Mouse (Mus musculus): ENCODE results near the gene Olfr1124. TPM values are rescaled to one million over a fixed set of nuclear protein-coding genes. Genes with fewer than 3 reads are reported as not detected.
"Not testable (repeated sequence)": the region's sequence is repeated elsewhere in the genome, so short reads cannot be mapped to it uniquely, and the experiment has no call there.

Gene Olfr1124
- polyA plus RNA-seq (2016; fragmentation: Nextera tagmentation; extraction: Ambion mirVana), result 0.09 and 0.11 TPM in 2 replicates

GRCm38 (mm10) chr2:87429975-87430374 is at the start of gene Olfr1124:
Olfr1124 (plus strand) TSS chr2:87430275.
- Histone ChIP-seq H3K27me3 (no peaks in the 10 kb centered on the region), H3K4me1 (no peaks in the 10 kb centered on the region), H3K4me3 (no peak within 1 kb of the TSS), H3K9ac (no peak within 1 kb of the TSS), H3K27ac (no peak within 1 kb of the TSS), H3K4me2 (replicated peaks) (no peak within 1 kb of the TSS), H3K36me3 (no peaks in the 10 kb centered on the region), H3K9me3 (no peaks in the 10 kb centered on the region)
- no peak for ATAC-seq (ENCODE audit: insufficient number of reproducible peaks, insufficient read depth, low FRiP score, low TSS enrichment)
- 92% methylated on average over 1 of the region's 1 CpGs for WGBS

DNA sequence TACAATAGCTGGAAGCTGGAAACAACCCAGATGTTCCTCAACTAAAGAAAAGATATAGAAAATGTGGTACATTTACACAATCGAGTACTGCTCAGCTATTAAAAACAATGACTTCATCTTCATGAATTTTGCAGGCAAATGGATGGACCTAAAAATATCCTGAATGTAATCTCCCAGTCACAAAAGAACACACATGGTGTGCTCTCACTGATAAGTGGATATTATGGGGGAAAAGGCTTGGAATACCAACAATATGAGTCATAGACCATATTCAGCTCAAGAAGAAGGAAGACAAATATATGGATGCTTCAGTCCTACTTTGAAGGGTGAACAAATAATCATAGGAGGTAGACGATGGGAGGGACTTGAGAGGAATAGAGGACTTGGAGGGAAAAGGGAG is 46.1 kb upstream of the Olfr1124 start:
- H3K4me2 ChIP-seq (replicated peaks), result no peak overlapping the region
- no peak overlapping the region for H3K9ac ChIP-seq
- no peaks in the 10 kb centered on the region for H3K9me3 ChIP-seq
- H3K27ac ChIP-seq, result no peak overlapping the region
- no peaks in the 10 kb centered on the region for H3K36me3 ChIP-seq
- no peaks in the 10 kb centered on the region for H3K27me3 ChIP-seq
- no peak overlapping the region for H3K4me3 ChIP-seq
- no peaks in the 10 kb centered on the region for H3K4me1 ChIP-seq
- ATAC-seq (ENCODE audit: insufficient number of reproducible peaks, insufficient read depth, low FRiP score, low TSS enrichment), result no peak
- WGBS, result 87% methylated on average over 2 of the region's 2 CpGs

GRCm38 (mm10) chr2:87385549-87385948 is 44.5 kb upstream of the Olfr1124 start, which contains the start of gene Olfr1122:
Olfr1122 (plus strand) TSS chr2:87385849.
- H3K9ac ChIP-seq, result no peak within 1 kb of the TSS
- H3K27me3 ChIP-seq, result no peaks in the 10 kb centered on the region
- no peaks in the 10 kb centered on the region for H3K4me1 ChIP-seq
- H3K4me3 ChIP-seq, result no peak within 1 kb of the TSS
- no peak within 1 kb of the TSS for H3K27ac ChIP-seq
- no peaks in the 10 kb centered on the region for H3K9me3 ChIP-seq
- 77% methylated on average over 2 of the region's 2 CpGs for WGBS
- H3K36me3 ChIP-seq, result no peaks in the 10 kb centered on the region
- no peak within 1 kb of the TSS for H3K4me2 ChIP-seq (replicated peaks)
- ATAC-seq (ENCODE audit: insufficient number of reproducible peaks, insufficient read depth, low FRiP score, low TSS enrichment), result no peak

GRCm38 (mm10) chr2:87393605-87394004 is 36.5 kb upstream of the Olfr1124 start:
- WGBS, result 85% methylated on average over 5 of the region's 5 CpGs
- not testable (repeated sequence) for H3K4me2 ChIP-seq (replicated peaks); H3K27me3 ChIP-seq; H3K27ac ChIP-seq; ATAC-seq (ENCODE audit: insufficient number of reproducible peaks, insufficient read depth, low FRiP score, low TSS enrichment); H3K9me3 ChIP-seq; H3K4me1 ChIP-seq; H3K36me3 ChIP-seq; H3K9ac ChIP-seq; H3K4me3 ChIP-seq

DNA sequence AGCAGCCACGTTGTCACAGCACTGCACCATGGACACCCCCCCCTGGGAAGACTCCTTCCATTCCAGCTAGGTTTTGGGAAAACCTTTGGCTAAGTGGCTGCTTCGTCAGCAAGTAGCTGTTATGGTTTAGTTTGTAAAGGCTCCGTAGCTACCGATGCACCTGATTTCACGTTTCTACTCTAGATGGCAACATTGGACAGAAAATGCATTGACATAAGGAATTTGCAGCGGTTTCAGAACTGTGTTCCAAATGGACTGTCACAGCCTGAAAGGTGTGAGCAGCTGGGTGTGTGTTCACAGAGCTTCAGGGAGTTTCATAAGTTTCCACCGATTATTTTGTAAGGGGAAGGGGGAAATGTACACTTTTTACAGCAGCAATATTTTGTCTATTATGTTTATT is 35.4 kb upstream of the Olfr1124 start:
- not testable (repeated sequence) for H3K9me3 ChIP-seq; H3K4me1 ChIP-seq; H3K9ac ChIP-seq; H3K4me3 ChIP-seq; H3K27me3 ChIP-seq; H3K36me3 ChIP-seq; H3K27ac ChIP-seq; H3K4me2 ChIP-seq (replicated peaks); ATAC-seq (ENCODE audit: insufficient number of reproducible peaks, insufficient read depth, low FRiP score, low TSS enrichment)
- WGBS, result 82% methylated on average over 7 of the region's 7 CpGs

- Histone ChIP-seq H3K27ac (no peak within 1 kb of the TSS), H3K4me2 (replicated peaks) (no peak within 1 kb of the TSS), H3K27me3 (no peaks in the 10 kb centered on the region), H3K36me3 (no peaks in the 10 kb centered on the region), H3K9me3 (no peaks in the 10 kb centered on the region), H3K4me1 (no peaks in the 10 kb centered on the region), H3K9ac (no peak within 1 kb of the TSS), H3K4me3 (no peak within 1 kb of the TSS)
- 92% methylated on average over 1 of the region's 1 CpGs for WGBS
- ATAC-seq (ENCODE audit: insufficient number of reproducible peaks, insufficient read depth, low FRiP score, low TSS enrichment), result no peak
Measured at GRCm38 (mm10) chr2:87416335-87416734, 13.7 kb upstream of the Olfr1124 start, which contains the start of gene Olfr1123. Olfr1123 (plus strand) TSS chr2:87416635.

GRCm38 (mm10) chr2:87437731-87438130 is 7.7 kb downstream of the Olfr1124 start:
- 91% methylated on average over 16 of the region's 16 CpGs for WGBS
- no peaks in the 10 kb centered on the region for H3K27me3 ChIP-seq
- H3K36me3 ChIP-seq, result no peaks in the 10 kb centered on the region
- H3K4me3 ChIP-seq, result no peak overlapping the region
- no peaks in the 10 kb centered on the region for H3K4me1 ChIP-seq
- H3K4me2 ChIP-seq (replicated peaks), result no peak overlapping the region
- H3K9ac ChIP-seq, result no peak overlapping the region
- no peak overlapping the region for H3K27ac ChIP-seq
- no peak for ATAC-seq (ENCODE audit: insufficient number of reproducible peaks, insufficient read depth, low FRiP score, low TSS enrichment)
- no peaks in the 10 kb centered on the region for H3K9me3 ChIP-seq

DNA sequence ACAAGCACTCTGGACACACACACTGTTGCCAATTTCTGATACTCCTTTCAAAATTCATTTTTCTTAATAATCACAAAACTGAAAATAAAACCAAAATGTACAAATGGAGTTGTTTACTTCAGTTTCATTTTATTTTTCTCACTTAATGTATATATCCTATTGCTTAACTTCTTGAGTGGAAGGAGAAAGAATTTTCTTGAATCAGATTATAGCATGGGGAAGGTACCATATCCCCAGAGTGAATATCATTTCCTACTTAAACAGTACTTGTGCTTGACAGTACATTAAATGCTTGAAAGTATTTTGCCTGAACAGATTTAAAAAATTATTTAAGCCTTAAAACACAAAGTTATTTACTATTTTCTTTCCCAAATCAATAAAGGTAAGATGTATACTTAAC is 23.6 kb downstream of the Olfr1124 start, which contains the start of gene Olfr1126:
Gene Olfr1126, plus strand, starts transcription at position 301 of the 400 bp plus-strand sequence.
- Histone ChIP-seq H3K27ac (no peak within 1 kb of the TSS), H3K4me3 (no peak within 1 kb of the TSS), H3K4me2 (replicated peaks) (no peak within 1 kb of the TSS), H3K9me3 (no peaks in the 10 kb centered on the region), H3K9ac (no peak within 1 kb of the TSS), H3K4me1 (no peaks in the 10 kb centered on the region), H3K27me3 (no peaks in the 10 kb centered on the region), H3K36me3 (no peaks in the 10 kb centered on the region)
- ATAC-seq (ENCODE audit: insufficient number of reproducible peaks, insufficient read depth, low FRiP score, low TSS enrichment), result no peak

GRCm38 (mm10) chr2:87461769-87462168 is 31.7 kb downstream of the Olfr1124 start:
- Histone ChIP-seq H3K27me3 (no peaks in the 10 kb centered on the region), H3K36me3 (no peaks in the 10 kb centered on the region), H3K9me3 (no peaks in the 10 kb centered on the region), H3K4me3 (no peak overlapping the region), H3K4me2 (replicated peaks) (no peak overlapping the region), H3K4me1 (no peaks in the 10 kb centered on the region), H3K9ac (no peak overlapping the region), H3K27ac (no peak overlapping the region)
- 85% methylated on average over 4 of the region's 4 CpGs for WGBS
- no peak for ATAC-seq (ENCODE audit: insufficient number of reproducible peaks, insufficient read depth, low FRiP score, low TSS enrichment)

DNA sequence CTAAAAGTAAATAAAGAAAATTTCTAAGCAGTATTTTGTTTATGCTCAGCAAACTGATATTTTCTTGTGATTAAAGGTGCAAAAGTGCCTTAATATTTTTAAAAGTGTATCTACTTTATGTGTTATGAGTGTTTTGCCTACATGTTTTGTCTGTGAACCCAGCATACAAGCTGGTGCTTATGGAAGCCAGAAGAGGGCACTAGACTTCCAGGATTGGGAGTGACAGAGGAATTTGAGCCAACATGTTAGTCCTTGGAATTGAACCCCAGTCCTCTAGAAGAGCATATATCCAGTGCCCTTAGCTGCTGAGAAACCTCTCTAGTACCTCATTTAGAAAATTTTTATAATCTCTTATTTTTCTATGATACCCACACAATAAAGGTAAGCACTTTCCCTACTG is 50.1 kb downstream of the Olfr1124 start:
- H3K27ac ChIP-seq, result no peak overlapping the region
- H3K9ac ChIP-seq, result no peak overlapping the region
- no peak overlapping the region for H3K4me2 ChIP-seq (replicated peaks)
- no peaks in the 10 kb centered on the region for H3K36me3 ChIP-seq
- no peak for ATAC-seq (ENCODE audit: insufficient number of reproducible peaks, insufficient read depth, low FRiP score, low TSS enrichment)
- no peaks in the 10 kb centered on the region for H3K4me1 ChIP-seq
- H3K27me3 ChIP-seq, result no peaks in the 10 kb centered on the region
- no peak overlapping the region for H3K4me3 ChIP-seq
- H3K9me3 ChIP-seq, result no peaks in the 10 kb centered on the region

DNA sequence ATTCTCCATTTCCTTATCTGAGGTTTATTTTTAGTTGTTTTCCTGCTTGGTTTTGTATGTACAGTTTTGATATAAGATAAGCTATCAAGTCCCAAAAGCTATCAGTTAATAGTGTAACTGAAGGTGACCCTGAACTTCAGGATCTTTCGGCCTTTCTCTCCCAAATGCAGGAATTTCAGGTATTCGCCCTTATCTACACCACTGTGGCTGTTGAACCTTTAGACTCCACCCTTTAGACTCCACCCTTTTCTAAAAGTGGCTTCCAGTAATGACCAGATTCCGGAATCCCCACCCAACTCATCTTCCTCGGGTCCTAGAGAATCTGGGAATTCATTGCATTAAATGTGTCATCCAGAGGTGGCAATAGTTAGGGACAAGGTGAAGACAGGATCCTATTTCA is 51.1 kb downstream of the Olfr1124 start:
- no peak overlapping the region for H3K4me2 ChIP-seq (replicated peaks)
- no peak for ATAC-seq (ENCODE audit: insufficient number of reproducible peaks, insufficient read depth, low FRiP score, low TSS enrichment)
- WGBS, result 83% methylated on average over 4 of the region's 4 CpGs
- H3K36me3 ChIP-seq, result no peaks in the 10 kb centered on the region
- H3K27me3 ChIP-seq, result no peaks in the 10 kb centered on the region
- H3K27ac ChIP-seq, result no peak overlapping the region
- H3K9ac ChIP-seq, result no peak overlapping the region
- H3K4me1 ChIP-seq, result no peaks in the 10 kb centered on the region
- no peak overlapping the region for H3K4me3 ChIP-seq
- no peaks in the 10 kb centered on the region for H3K9me3 ChIP-seq

DNA sequence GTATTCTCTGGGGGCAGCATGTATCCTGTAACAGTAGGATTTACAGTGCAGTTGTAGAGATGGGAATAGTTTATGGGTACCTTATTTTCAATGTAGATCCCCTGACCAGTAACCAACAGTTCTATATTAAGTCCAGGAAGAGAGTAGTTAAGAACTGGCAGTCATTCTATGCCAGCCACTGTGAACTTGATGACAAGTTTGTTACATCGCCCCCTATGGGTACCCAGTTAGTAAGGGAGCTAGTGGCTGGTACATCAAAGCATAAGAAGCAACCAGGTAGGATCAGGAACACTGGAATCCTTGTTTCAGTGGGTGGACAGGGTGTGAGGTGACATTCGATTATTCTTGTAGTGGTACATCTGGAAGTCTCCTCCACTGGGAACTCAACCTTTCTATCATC is 52.2 kb downstream of the Olfr1124 start:
- Histone ChIP-seq H3K4me2 (replicated peaks) (no peak overlapping the region), H3K36me3 (no peaks in the 10 kb centered on the region), H3K27me3 (no peaks in the 10 kb centered on the region), H3K9ac (no peak overlapping the region), H3K9me3 (no peaks in the 10 kb centered on the region), H3K4me1 (no peaks in the 10 kb centered on the region), H3K4me3 (no peak overlapping the region), H3K27ac (no peak overlapping the region)
- ATAC-seq (ENCODE audit: insufficient number of reproducible peaks, insufficient read depth, low FRiP score, low TSS enrichment), result no peak
- WGBS, result 76% methylated on average over 2 of the region's 2 CpGs

All from embryonic facial prominence, embryonic 12.5 days (tissue).